Mouse (Mus musculus) retina, embryonic 14.5 days (tissue): ENCODE measurements around the gene Hsp90aa1.
"Not testable (repeated sequence)": the region's sequence is repeated elsewhere in the genome, so short reads cannot be mapped to it uniquely, and the experiment has no call there.

Source experiments
- DNase-seq: peaks from one replicate; pipeline ENCODE4 v3.0.0-alpha.2; 2015; ENCODE audit warnings: low spot score

The Hsp90aa1 gene

GRCm38 (mm10) chr12:110702556-110702955, at the start of gene Hsp90aa1:
Gene Hsp90aa1 (minus strand): TSS chr12:110702728.
- no peak for DNase-seq

GRCm38 (mm10) chr12:110750770-110751439, 48.4 kb upstream of the Hsp90aa1 start:
- no peak for DNase-seq

GRCm38 (mm10) chr12:110738158-110738921, 35.8 kb upstream of the Hsp90aa1 start:
- no peak for DNase-seq

GRCm38 (mm10) chr12:110737170-110738157, 34.9 kb upstream of the Hsp90aa1 start, which contains the start of gene Wdr20:
Gene Wdr20 (plus strand): TSS chr12:110737944.
- DNase-seq = peak; percentile 99

GRCm38 (mm10) chr12:110736641-110737040, 34.1 kb upstream of the Hsp90aa1 start:
- DNase-seq = peak; percentile 12

GRCm38 (mm10) chr12:110733254-110733653, 30.7 kb upstream of the Hsp90aa1 start:
- not testable (repeated sequence) for DNase-seq

- DNase-seq = no peak
These were observed 23.9 kb upstream of the Hsp90aa1 start for GRCm38 (mm10) chr12:110726428-110726827.

GRCm38 (mm10) chr12:110725489-110725888, 23.0 kb upstream of the Hsp90aa1 start:
- no peak for DNase-seq

- no peak for DNase-seq
These were observed 22.5 kb upstream of the Hsp90aa1 start for GRCm38 (mm10) chr12:110725051-110725450.

- no peak for DNase-seq
These were observed 13.5 kb upstream of the Hsp90aa1 start for GRCm38 (mm10) chr12:110716004-110716403.

- DNase-seq = no peak
These were observed 11.7 kb upstream of the Hsp90aa1 start for GRCm38 (mm10) chr12:110714215-110714614.

GRCm38 (mm10) chr12:110713784-110714183, 11.3 kb upstream of the Hsp90aa1 start:
- no peak for DNase-seq

GRCm38 (mm10) chr12:110711270-110711669, 8.7 kb upstream of the Hsp90aa1 start:
- no peak for DNase-seq

- DNase-seq = no peak
These were observed 4.9 kb upstream of the Hsp90aa1 start for GRCm38 (mm10) chr12:110707451-110707850.

- peak; percentile 77 for DNase-seq
These were observed 4.1 kb upstream of the Hsp90aa1 start for GRCm38 (mm10) chr12:110706337-110707231.

- DNase-seq = not testable (repeated sequence)
These were observed 2.9 kb upstream of the Hsp90aa1 start for GRCm38 (mm10) chr12:110705419-110705818.

- no peak for DNase-seq
These were observed 1.2 kb upstream of the Hsp90aa1 start for GRCm38 (mm10) chr12:110703682-110704081.

- peak; percentile 97 for DNase-seq
These were observed 512 bp upstream of the Hsp90aa1 start for GRCm38 (mm10) chr12:110703008-110703471.

GRCm38 (mm10) chr12:110701363-110701762, 1.2 kb downstream of the Hsp90aa1 start:
- not testable (repeated sequence) for DNase-seq

- DNase-seq = no peak
These were observed 1.8 kb downstream of the Hsp90aa1 start for GRCm38 (mm10) chr12:110700730-110701129.

- no peak for DNase-seq
These were observed 3.4 kb downstream of the Hsp90aa1 start for GRCm38 (mm10) chr12:110699171-110699547.
